Mouse (Mus musculus) pancreas, adult 10 weeks (tissue): Measurements from ENCODE around the gene Olfr1245. TPM values are rescaled to one million over a fixed set of nuclear protein-coding genes. Genes with fewer than 3 reads are reported as not detected.

ENCODE experiments used
- polyA plus RNA-seq: library from polyadenylated mRNA; stranded (reverse); fragments of 350-450 nt; fragmentation: Illumina TruSeq; extraction: RNeasy Lipid Tissue Mini Kit (QIAGEN cat#74804); gene quantifications from one replicate; pipeline ENCODE4 v1.2.3, GENCODE M21; 2015; ENCODE audit warnings: low read depth, low replicate concordance; ENCODE audit not compliant: insufficient read depth

Gene Olfr1245
- not detected for polyA plus RNA-seq

DNA sequence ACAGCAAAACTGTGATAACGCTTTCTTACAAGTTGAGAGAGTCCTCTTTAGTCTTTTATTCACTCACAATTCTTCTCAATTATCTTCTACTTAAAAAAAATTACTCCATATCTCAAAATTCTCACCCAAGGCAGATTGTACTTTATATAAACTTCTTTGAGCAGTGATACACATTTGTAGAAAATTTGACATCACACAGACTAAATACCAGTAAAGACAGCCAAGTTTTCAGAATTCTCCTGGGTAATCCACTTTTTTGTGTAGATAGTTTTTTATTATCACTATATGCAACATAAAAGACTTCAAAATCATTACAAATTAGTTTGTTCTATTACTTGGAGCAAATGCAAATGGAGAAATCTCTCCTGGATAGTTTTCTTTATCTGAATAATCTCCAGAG is at the start of gene Olfr1245:
Gene Olfr1245, minus strand, starts transcription at position 101 of the 400 bp plus-strand sequence.

DNA sequence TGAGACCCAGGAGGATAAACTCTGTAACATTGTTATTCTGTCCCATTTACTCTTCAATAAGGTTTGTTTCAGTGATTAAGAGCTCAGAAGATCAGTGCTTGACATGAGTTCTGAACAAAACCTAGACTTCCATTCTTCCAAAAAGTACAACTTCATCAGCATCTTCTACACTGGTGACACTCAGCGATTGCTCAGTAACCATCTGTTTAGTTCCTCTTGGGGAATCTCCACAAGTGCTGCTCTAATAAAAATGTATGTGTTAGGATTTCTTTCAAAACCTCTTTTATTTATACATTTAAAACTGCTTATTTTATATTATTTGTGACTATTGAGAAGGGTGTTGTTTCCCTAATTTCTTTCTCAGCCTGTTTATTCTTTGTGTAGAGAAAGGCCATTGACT is 39.9 kb upstream of the Olfr1245 start, which contains the start of gene Olfr1248:
Gene Olfr1248, minus strand, starts transcription at position 101 of the 400 bp plus-strand sequence.

DNA sequence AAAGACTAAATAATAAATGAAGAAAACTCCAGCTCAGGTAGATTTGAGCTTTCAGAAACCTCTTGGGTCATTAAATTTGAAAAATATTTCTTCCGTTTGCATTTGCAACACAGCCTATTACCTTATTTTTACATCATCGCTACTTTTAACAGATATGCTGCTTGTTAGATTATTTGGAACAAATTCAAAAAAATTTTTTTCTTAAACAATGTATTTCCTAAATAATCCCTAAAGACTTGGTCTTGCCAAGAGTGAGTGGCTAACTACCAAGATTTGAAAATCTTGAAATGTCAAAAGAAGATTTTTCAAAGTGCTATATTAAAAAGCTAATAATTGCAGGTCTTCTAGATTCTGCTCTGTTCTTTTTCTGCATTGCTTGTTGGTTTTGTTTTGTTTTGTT is 35.8 kb upstream of the Olfr1245 start, which contains the start of gene Olfr1247:
Gene Olfr1247, minus strand, starts transcription at position 101 of the 400 bp plus-strand sequence.

DNA sequence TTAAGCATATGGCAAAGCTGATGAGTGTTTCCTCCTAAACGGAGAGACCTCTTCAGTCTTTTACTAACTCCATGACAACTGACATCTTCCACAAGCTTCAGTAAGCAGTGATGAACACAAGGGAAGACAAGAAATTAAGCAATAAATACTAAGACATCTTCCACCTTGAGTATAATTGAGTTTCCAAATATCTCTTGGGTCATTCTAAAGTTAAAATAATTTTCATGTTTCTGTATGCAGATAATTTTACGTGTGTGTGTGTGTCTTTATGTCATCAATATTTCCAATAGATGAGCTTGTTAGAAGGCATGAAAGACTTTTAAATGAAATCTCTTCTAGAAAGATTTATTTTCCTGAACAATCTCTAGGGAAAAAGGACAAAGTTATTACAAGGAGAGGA is 14.8 kb upstream of the Olfr1245 start, which contains the start of gene Olfr1246:
Gene Olfr1246, minus strand, starts transcription at position 101 of the 400 bp plus-strand sequence.

DNA sequence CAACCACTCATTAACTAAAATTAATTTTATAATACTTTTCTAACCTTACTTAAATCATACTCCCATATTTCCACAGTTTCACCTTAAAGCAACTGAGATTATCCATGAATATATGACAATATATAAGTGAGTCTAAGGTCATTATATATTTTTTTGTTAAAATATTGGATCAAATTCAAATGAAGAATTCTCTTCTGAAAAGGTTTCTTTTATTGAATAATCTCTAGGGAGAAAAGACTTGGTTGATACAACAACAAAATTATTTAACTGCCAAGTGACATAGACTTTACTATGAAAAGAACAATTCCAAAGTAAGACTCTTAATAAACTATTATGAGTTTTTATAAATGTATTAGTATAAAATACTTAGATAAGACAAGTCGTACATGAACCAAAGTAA is 46.9 kb downstream of the Olfr1245 start, which contains the start of gene Olfr1243:
Gene Olfr1243, minus strand, starts transcription at position 101 of the 400 bp plus-strand sequence.

Other genes with a start within 250 kb of the Olfr1245 start
- gene Olfr1232, start 248.8 kb downstream of the Olfr1245 start, polyA plus RNA-seq: not detected
- not detected for gene Olfr1233, start 236.0 kb downstream of the Olfr1245 start, polyA plus RNA-seq
- not detected for gene Olfr1234, start 213.6 kb downstream of the Olfr1245 start, polyA plus RNA-seq
- not detected for gene Olfr1238, start 168.8 kb downstream of the Olfr1245 start, polyA plus RNA-seq
- gene Olfr1239, start 158.0 kb downstream of the Olfr1245 start, polyA plus RNA-seq: not detected
- not detected for gene Olfr1240, start 135.4 kb downstream of the Olfr1245 start, polyA plus RNA-seq
- not detected for gene Olfr1241, start 91.3 kb downstream of the Olfr1245 start, polyA plus RNA-seq
- gene Olfr1242, start 80.1 kb downstream of the Olfr1245 start, polyA plus RNA-seq: not detected
- not detected for gene Olfr1243, start 47.0 kb downstream of the Olfr1245 start, polyA plus RNA-seq
- not detected for gene Olfr1246, start 14.7 kb upstream of the Olfr1245 start, polyA plus RNA-seq
- gene Olfr1247, start 35.7 kb upstream of the Olfr1245 start, polyA plus RNA-seq: not detected
- gene Olfr1248, start 39.8 kb upstream of the Olfr1245 start, polyA plus RNA-seq: not detected
- not detected for gene Olfr1249, start 56.5 kb upstream of the Olfr1245 start, polyA plus RNA-seq
- gene Olfr1250, start 83.0 kb upstream of the Olfr1245 start, polyA plus RNA-seq: not detected
- gene Olfr1251, start 93.5 kb upstream of the Olfr1245 start, polyA plus RNA-seq: not detected
- not detected for gene Olfr1252, start 146.6 kb upstream of the Olfr1245 start, polyA plus RNA-seq
- not detected for gene Olfr1253, start 178.6 kb upstream of the Olfr1245 start, polyA plus RNA-seq
- not detected for gene Olfr1254, start 215.2 kb upstream of the Olfr1245 start, polyA plus RNA-seq
- not detected for gene Olfr1255, start 233.6 kb upstream of the Olfr1245 start, polyA plus RNA-seq